Mouse (Mus musculus): ENCODE data around the gene Trank1.

The Trank1 gene

GRCm38 (mm10) chr9:111302196-111302831, 9.2 kb upstream of the Trank1 start:
- no peak for DNase-seq (ENCODE audit: low spot score in 2 of 2)

GRCm38 (mm10) chr9:111304036-111304435, 7.5 kb upstream of the Trank1 start:
- no peak for DNase-seq (ENCODE audit: low spot score in 2 of 2)

GRCm38 (mm10) chr9:111306142-111306541, 5.4 kb upstream of the Trank1 start:
- DNase-seq (ENCODE audit: low spot score in 2 of 2), result no peak

- no peak for DNase-seq (ENCODE audit: low spot score in 2 of 2)
Observed at GRCm38 (mm10) chr9:111311843-111312441, 403 bp downstream of the Trank1 start.

GRCm38 (mm10) chr9:111312442-111313141, 1.1 kb downstream of the Trank1 start:
- no peak for DNase-seq (ENCODE audit: low spot score in 2 of 2)

- DNase-seq (ENCODE audit: low spot score in 2 of 2), result no peak
Observed at GRCm38 (mm10) chr9:111313299-111313698, 1.8 kb downstream of the Trank1 start.

GRCm38 (mm10) chr9:111313793-111314192, 2.3 kb downstream of the Trank1 start:
- DNase-seq (ENCODE audit: low spot score in 2 of 2), result no peak

GRCm38 (mm10) chr9:111314219-111314618, 2.7 kb downstream of the Trank1 start:
- peak; percentile 52 to 62 for DNase-seq (ENCODE audit: low spot score in 2 of 2)

- no peak for DNase-seq (ENCODE audit: low spot score in 2 of 2)
Observed at GRCm38 (mm10) chr9:111320912-111321311, 9.4 kb downstream of the Trank1 start.

GRCm38 (mm10) chr9:111324881-111325280, 13.3 kb downstream of the Trank1 start:
- no peak for DNase-seq (ENCODE audit: low spot score in 2 of 2)

GRCm38 (mm10) chr9:111329881-111330280, 18.3 kb downstream of the Trank1 start:
- DNase-seq (ENCODE audit: low spot score in 2 of 2), result no peak

GRCm38 (mm10) chr9:111333790-111334189, 22.3 kb downstream of the Trank1 start:
- DNase-seq (ENCODE audit: low spot score in 2 of 2), result no peak

- DNase-seq (ENCODE audit: low spot score in 2 of 2), result no peak
Observed at GRCm38 (mm10) chr9:111334555-111335164, 23.1 kb downstream of the Trank1 start.

- no peak for DNase-seq (ENCODE audit: low spot score in 2 of 2)
Observed at GRCm38 (mm10) chr9:111351233-111351632, 39.7 kb downstream of the Trank1 start.

- DNase-seq (ENCODE audit: low spot score in 2 of 2), result no peak
Observed at GRCm38 (mm10) chr9:111351641-111352040, 40.1 kb downstream of the Trank1 start.

- DNase-seq (ENCODE audit: low spot score in 2 of 2), result no peak
Observed at GRCm38 (mm10) chr9:111352646-111353045, 41.1 kb downstream of the Trank1 start.

- no peak for DNase-seq (ENCODE audit: low spot score in 2 of 2)
Observed at GRCm38 (mm10) chr9:111355041-111355440, 43.5 kb downstream of the Trank1 start.

- no peak for DNase-seq (ENCODE audit: low spot score in 2 of 2)
Observed at GRCm38 (mm10) chr9:111356386-111356785, 44.8 kb downstream of the Trank1 start.

GRCm38 (mm10) chr9:111363656-111364055, 52.1 kb downstream of the Trank1 start:
- DNase-seq (ENCODE audit: low spot score in 2 of 2), result no peak

GRCm38 (mm10) chr9:111367713-111368112, 56.2 kb downstream of the Trank1 start:
- no peak for DNase-seq (ENCODE audit: low spot score in 2 of 2)

- no peak for DNase-seq (ENCODE audit: low spot score in 2 of 2)
Observed at GRCm38 (mm10) chr9:111372079-111372478, 60.5 kb downstream of the Trank1 start.

GRCm38 (mm10) chr9:111377868-111378267, 66.3 kb downstream of the Trank1 start:
- DNase-seq (ENCODE audit: low spot score in 2 of 2), result no peak
